Mouse (Mus musculus) MEL (cell line): Measurements from ENCODE around the gene Sept9.

Experiments used
- CHD1 ChIP-seq: IDR thresholded peaks from 2 replicates; pipeline ENCODE4 v1.6.1; 2012; ENCODE audit warnings: low read depth, mild to moderate bottlenecking, inconsistent platforms, low read length, improper control_type of control experiment
- CTCF ChIP-seq, 3 experiments: IDR thresholded peaks in 2 of 3; conservative IDR thresholded peaks in 1 of 3; 2 replicates each; pipeline ENCODE4 v1.5.1; 2011 to 2012; ENCODE audit warnings: low read length in 3 of 3, low read depth in 2 of 3, mild to moderate bottlenecking in 2 of 3, improper control_type of control experiment in 1 of 3, inconsistent platforms in 1 of 3, mixed read lengths in 1 of 3, moderate library complexity in 1 of 3; ENCODE audit not compliant: control insufficient read depth in 1 of 3, insufficient read depth in 1 of 3, poor library complexity in 1 of 3, severe bottlenecking in 1 of 3
- ELF1 ChIP-seq: IDR thresholded peaks from 2 replicates; pipeline ENCODE4 v1.6.1; 2014; ENCODE audit warnings: low read depth, mild to moderate bottlenecking, inconsistent platforms, low read length, improper control_type of control experiment, moderate library complexity
- GATA1 ChIP-seq: IDR thresholded peaks from 2 replicates; pipeline ENCODE4 v1.6.1; 2011; ENCODE audit warnings: low read depth, low read length, improper control_type of control experiment
- KAT2A ChIP-seq: conservative IDR thresholded peaks from 2 replicates; pipeline ENCODE4 v1.6.1; 2012; ENCODE audit warnings: low read depth, low read length, improper control_type of control experiment, inconsistent platforms
- MAX ChIP-seq: IDR thresholded peaks from 2 replicates; pipeline ENCODE4 v1.6.1; 2011; ENCODE audit warnings: low read length, improper control_type of control experiment
- MEF2A ChIP-seq: IDR thresholded peaks from 2 replicates; pipeline ENCODE4 v1.6.1; 2014; ENCODE audit warnings: low read depth, mild to moderate bottlenecking, inconsistent platforms, low read length, improper control_type of control experiment; ENCODE audit not compliant: poor library complexity, insufficient replicate concordance, severe bottlenecking; ENCODE audit errors: extremely low read depth
- POLR2A ChIP-seq, 2 experiments: IDR thresholded peaks; 2 replicates each; pipeline ENCODE4 v1.6.1; 2011 to 2012; ENCODE audit warnings: low read length in 2 of 2, mild to moderate bottlenecking in 2 of 2, control low read depth in 1 of 2, improper control_type of control experiment in 1 of 2, low read depth in 1 of 2, moderate library complexity in 1 of 2; ENCODE audit not compliant: control insufficient read depth in 1 of 2, insufficient read depth in 1 of 2, poor library complexity in 1 of 2
- UBTF ChIP-seq: IDR thresholded peaks from 2 replicates; pipeline ENCODE4 v1.6.1; 2012; ENCODE audit warnings: low read depth, mild to moderate bottlenecking, inconsistent platforms, low read length, improper control_type of control experiment, moderate library complexity, borderline replicate concordance; ENCODE audit not compliant: insufficient read depth
- ZMIZ1 ChIP-seq: IDR thresholded peaks from 2 replicates; pipeline ENCODE4 v1.6.1; 2012; ENCODE audit warnings: low read depth, mild to moderate bottlenecking, inconsistent platforms, low read length, improper control_type of control experiment, moderate library complexity

DNA sequence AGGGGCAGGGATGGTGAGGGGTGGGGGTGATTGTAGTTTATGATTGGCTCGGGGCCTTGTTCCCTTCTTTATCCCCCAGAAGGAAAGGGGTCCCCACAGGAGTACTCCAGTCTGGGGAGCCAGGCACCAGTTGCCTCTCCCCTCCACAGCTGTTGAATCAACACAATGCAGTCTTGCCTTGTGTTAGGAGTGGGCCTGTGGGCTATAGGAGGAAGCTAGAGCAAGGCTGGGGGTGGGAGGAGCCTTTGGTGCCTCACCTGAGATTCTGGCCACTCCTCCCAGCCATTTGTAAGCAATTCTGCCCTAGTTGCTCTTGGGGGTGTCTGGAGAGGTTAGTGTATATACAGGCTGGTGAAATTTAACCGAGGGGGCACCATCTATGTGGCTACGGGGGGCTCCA, 88.3 kb downstream of the Sept9 start:
- TF ChIP-seq CTCF (IDR thresholded peaks at IDR 0.05 in 2 of 3, conservative IDR thresholded peaks at IDR 0.05 in 1 of 3; ENCODE audit: control insufficient read depth in 1 of 3, insufficient read depth in 1 of 3, low read depth in 2 of 3, low read length in 3 of 3, poor library complexity in 1 of 3, severe bottlenecking in 1 of 3) (no peak), ZMIZ1 (no peak), POLR2A (IDR thresholded peaks at IDR 0.05; ENCODE audit: control insufficient read depth in 1 of 2, insufficient read depth in 1 of 2, low read depth in 1 of 2, low read length in 2 of 2, poor library complexity in 1 of 2) (no peak), CHD1 (no peak), KAT2A (no peak), MAX (no peak), UBTF (no peak), ELF1 (no peak), GATA1 (no peak), MEF2A (no peak)
